Mouse (Mus musculus) adrenal gland, postnatal 36 days (tissue): Measurements from ENCODE around the gene Gm20431. TPM values are rescaled to one million over a fixed set of nuclear protein-coding genes. Genes with fewer than 3 reads are reported as not detected.

Source experiments
- DNase-seq, 2 experiments: peaks; one replicate each; pipeline ENCODE4 v3.0.0; 2021; ENCODE audit warnings: mixed read lengths in 1 of 2
- total RNA-seq, 2 experiments: library from RNA; stranded (reverse); gene quantifications; 2 replicates each; pipeline ENCODE4 v1.2.3; 2021

Gm20431 gene
- total RNA-seq, 2 experiments from 2014 or later = 8.9 to 25.9 TPM

- peak; percentile 66 to 68 for DNase-seq
These were observed 28.4 kb upstream of the Gm20431 start, which contains the start of gene Tmem189 for GRCm38 (mm10) chr2:167689501-167690218. Tmem189 (minus strand) TSS chr2:167689822.

GRCm38 (mm10) chr2:167688498-167689451 is 27.5 kb upstream of the Gm20431 start, which contains the start of gene Cebpb:
Cebpb (plus strand) TSS chr2:167688915.
- DNase-seq = peak; percentile 92 to 95

GRCm38 (mm10) chr2:167688126-167688497 is 26.8 kb upstream of the Gm20431 start:
- peak; percentile 69 to 73 for DNase-seq

GRCm38 (mm10) chr2:167687651-167688101 is 26.4 kb upstream of the Gm20431 start:
- peak; percentile 92 to 93 for DNase-seq

GRCm38 (mm10) chr2:167687250-167687586 is 25.9 kb upstream of the Gm20431 start:
- no peak for DNase-seq

- peak; percentile 68 to 81 for DNase-seq
These were observed 25.3 kb upstream of the Gm20431 start for GRCm38 (mm10) chr2:167686382-167687249.

- DNase-seq = peak; percentile 31 to 65
These were observed 24.6 kb upstream of the Gm20431 start for GRCm38 (mm10) chr2:167685865-167686264.

GRCm38 (mm10) chr2:167685137-167685536 is 23.8 kb upstream of the Gm20431 start:
- peak; percentile 93 to 96 for DNase-seq

GRCm38 (mm10) chr2:167683721-167684120 is 22.4 kb upstream of the Gm20431 start:
- no peak for DNase-seq

GRCm38 (mm10) chr2:167680657-167681056 is 19.4 kb upstream of the Gm20431 start:
- peak; percentile 74 to 76 for DNase-seq

- DNase-seq = peak; percentile 83 to 90
These were observed 18.7 kb upstream of the Gm20431 start for GRCm38 (mm10) chr2:167679902-167680430.

GRCm38 (mm10) chr2:167678600-167678999 is 17.3 kb upstream of the Gm20431 start:
- no peak for DNase-seq

- DNase-seq = peak; percentile 50 to 68
These were observed 14.0 kb upstream of the Gm20431 start for GRCm38 (mm10) chr2:167675120-167675909.

GRCm38 (mm10) chr2:167672212-167672685 is 11.0 kb upstream of the Gm20431 start:
- no peak for DNase-seq

- DNase-seq = no peak
These were observed 9.9 kb upstream of the Gm20431 start for GRCm38 (mm10) chr2:167671101-167671633.

GRCm38 (mm10) chr2:167669398-167669797 is 8.1 kb upstream of the Gm20431 start:
- DNase-seq = no peak

- DNase-seq = no peak
These were observed 7.1 kb upstream of the Gm20431 start for GRCm38 (mm10) chr2:167668426-167668825.

- no peak for DNase-seq
These were observed 4.8 kb upstream of the Gm20431 start for GRCm38 (mm10) chr2:167665972-167666713.

- no peak for DNase-seq
These were observed 1.4 kb upstream of the Gm20431 start for GRCm38 (mm10) chr2:167662713-167663112.

- peak in 1 of 2 experiments; percentile 15 for DNase-seq
These were observed 705 bp downstream of the Gm20431 start for GRCm38 (mm10) chr2:167660611-167660971.
